Mouse (Mus musculus) E14TG2a.4 (cell line): ENCODE measurements around the gene Sema7a.

Experiments
- CTCF ChIP-seq: conservative IDR thresholded peaks from 2 replicates; pipeline ENCODE4 v1.5.1; 2014; ENCODE audit warnings: low read length
- NANOG ChIP-seq: IDR thresholded peaks from 2 replicates; pipeline ENCODE4 v1.6.1; 2014; ENCODE audit warnings: borderline replicate concordance, low read length, mixed read lengths

DNA sequence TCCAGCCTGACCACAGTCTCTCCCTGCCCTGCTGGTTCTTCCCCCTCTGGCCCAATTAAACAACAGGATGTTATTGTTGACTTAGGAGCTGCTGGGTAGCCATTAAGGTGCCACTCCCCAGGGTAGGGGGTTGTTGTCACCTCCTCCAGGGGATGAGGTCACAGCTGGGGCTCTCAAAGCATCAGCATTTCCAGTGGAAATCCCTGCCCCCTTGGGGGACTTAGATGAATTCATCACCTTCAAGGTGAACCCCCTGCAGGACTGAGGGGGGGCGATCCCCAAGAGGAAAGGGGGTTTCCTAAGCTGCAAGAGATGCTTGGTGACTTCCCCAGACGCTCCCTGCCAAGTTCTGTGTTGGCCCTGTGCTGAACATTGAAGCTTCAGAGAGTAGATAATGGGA is 3.2 kb downstream of the Sema7a start:
- TF ChIP-seq CTCF = no peak
- TF ChIP-seq NANOG = no peak
